Mouse (Mus musculus) layer of hippocampus, postnatal 25 days (tissue): ENCODE data around the gene Mcu. TPM values are rescaled to one million over a fixed set of nuclear protein-coding genes. Genes with fewer than 3 reads are reported as not detected.
A peak's percentile ranks its signal among the peaks of the same experiment; 100 is the strongest.

Experiments
- DNase-seq, 2 experiments: peaks; one replicate each; pipeline ENCODE4 v3.0.0; 2022; ENCODE audit warnings: mixed read lengths in 2 of 2, low spot score in 1 of 2; ENCODE audit errors: extremely low spot score in 1 of 2
- total RNA-seq, 2 experiments: library from RNA; stranded (reverse); gene quantifications; 2 replicates each; pipeline ENCODE4 v1.2.3; 2021

Mcu gene
- total RNA-seq, 2 experiments from 2014 or later: 47.4 to 54.5 TPM

GRCm38 (mm10) chr10:59503433-59504210 is 112.9 kb downstream of the Mcu start:
- peak in 1 of 2 experiments; percentile 47 for DNase-seq

- no peak for DNase-seq
Measured at GRCm38 (mm10) chr10:59502381-59502780, 114.1 kb downstream of the Mcu start.

- no peak for DNase-seq
Measured at GRCm38 (mm10) chr10:59501761-59502160, 114.7 kb downstream of the Mcu start.

- no peak for DNase-seq
Measured at GRCm38 (mm10) chr10:59500225-59500624, 116.3 kb downstream of the Mcu start.

- DNase-seq: no peak
Measured at GRCm38 (mm10) chr10:59497019-59497418, 119.5 kb downstream of the Mcu start.

GRCm38 (mm10) chr10:59494917-59495316 is 121.6 kb downstream of the Mcu start:
- DNase-seq: no peak

GRCm38 (mm10) chr10:59494044-59494443 is 122.4 kb downstream of the Mcu start:
- DNase-seq: no peak

- DNase-seq: no peak
Measured at GRCm38 (mm10) chr10:59490920-59491319, 125.6 kb downstream of the Mcu start.

GRCm38 (mm10) chr10:59489411-59489810 is 127.1 kb downstream of the Mcu start:
- no peak for DNase-seq

- no peak for DNase-seq
Measured at GRCm38 (mm10) chr10:59487351-59487750, 129.1 kb downstream of the Mcu start.

GRCm38 (mm10) chr10:59484318-59484717 is 132.2 kb downstream of the Mcu start:
- no peak for DNase-seq

- no peak for DNase-seq
Measured at GRCm38 (mm10) chr10:59481381-59481780, 135.1 kb downstream of the Mcu start.

- no peak for DNase-seq
Measured at GRCm38 (mm10) chr10:59470451-59470850, 146.0 kb downstream of the Mcu start.

- no peak for DNase-seq
Measured at GRCm38 (mm10) chr10:59467297-59467696, 149.2 kb downstream of the Mcu start.

- DNase-seq: no peak
Measured at GRCm38 (mm10) chr10:59466626-59467025, 149.9 kb downstream of the Mcu start.

- DNase-seq: no peak
Measured at GRCm38 (mm10) chr10:59465546-59465945, 150.9 kb downstream of the Mcu start.

GRCm38 (mm10) chr10:59462307-59462706 is 154.2 kb downstream of the Mcu start:
- DNase-seq: no peak

GRCm38 (mm10) chr10:59459767-59460166 is 156.7 kb downstream of the Mcu start:
- no peak for DNase-seq

- DNase-seq: no peak
Measured at GRCm38 (mm10) chr10:59454631-59455030, 161.9 kb downstream of the Mcu start.

GRCm38 (mm10) chr10:59451839-59452238 is 164.7 kb downstream of the Mcu start:
- no peak for DNase-seq

GRCm38 (mm10) chr10:59447546-59447945 is 168.9 kb downstream of the Mcu start:
- no peak for DNase-seq

GRCm38 (mm10) chr10:59446911-59447437 is 169.5 kb downstream of the Mcu start:
- no peak for DNase-seq
